Comparison of ENCODE assay signal across 8 mouse cellular contexts in the genomic region with DNA sequence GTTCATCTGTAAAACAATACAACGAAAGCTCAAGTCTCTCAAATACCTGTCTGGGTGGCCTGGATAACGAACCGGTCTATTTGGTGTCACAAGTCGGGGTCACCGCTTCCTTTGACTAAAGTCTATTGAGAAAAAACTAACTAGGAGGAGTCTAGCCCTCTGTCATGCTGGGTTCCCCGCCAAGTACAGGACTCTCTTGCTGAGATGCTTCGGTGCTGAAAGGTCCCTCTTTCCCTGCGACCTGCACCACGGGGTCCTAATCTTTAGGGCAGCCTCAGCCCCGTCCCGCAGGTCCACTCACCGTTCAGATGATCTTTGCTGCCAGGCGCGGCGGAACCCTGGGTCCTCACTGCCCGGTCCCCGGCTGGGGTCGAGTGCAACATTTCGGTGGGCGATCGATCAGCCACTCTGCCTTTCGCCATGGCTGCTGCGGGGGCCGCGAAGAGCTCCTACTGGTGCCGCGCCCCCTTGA. TPM values are rescaled to one million over a fixed set of nuclear protein-coding genes. Genes with fewer than 3 reads are reported as not detected.
DNase-seq lines count a peak whose midpoint lies in the region; ATAC-seq and TF ChIP-seq lines count a peak whose summit lies in the region.

No protein-coding gene starts in this region.

- H3K27ac ChIP-seq in testis, adult 2 months (ENCODE audit: control insufficient read depth, insufficient read depth, low read depth, low read length): peak overlapping the region; percentile 93
- peak overlapping the region; percentile 84 for H3K27ac ChIP-seq in hindbrain, embryonic 13.5 days

- no peaks in the 10 kb centered on the region for H3K27me3 ChIP-seq in testis, adult 2 months (ENCODE audit: control insufficient read depth, insufficient read depth, low read length)
- 0 out of 2 replicates have a peak, but pooled peaks cover 6% of the 10 kb centered on the region for H3K27me3 ChIP-seq in hindbrain, embryonic 13.5 days

- no peaks in the 10 kb centered on the region for H3K9me3 ChIP-seq in hindbrain, embryonic 13.5 days

- peak overlapping the region; percentile 82 for H3K9ac ChIP-seq in hindbrain, embryonic 13.5 days

- no peak for DNase-seq in frontal cortex, postnatal 10 days (ENCODE audit: low spot score in 2 of 2)
- no peak for DNase-seq in testis, postnatal 14 days (ENCODE audit: low spot score)
- DNase-seq in B cell, adult 2 months: no peak
- DNase-seq in cerebellum, adult 11 months: no peak

- H3K4me3 ChIP-seq in testis, adult 2 months (ENCODE audit: control insufficient read depth, low read depth, low read length): peak overlapping the region; percentile 94
- peak overlapping the region; percentile 64 for H3K4me3 ChIP-seq in hindbrain, embryonic 13.5 days

- no peak for TF ChIP-seq CTCF in testis, adult 2 months (IDR thresholded peaks at IDR 0.05; ENCODE audit: control insufficient read depth, insufficient read depth, insufficient replicate concordance, low read depth, low read length)

- H3K36me3 ChIP-seq in testis, adult 2 months (ENCODE audit: control insufficient read depth, insufficient read depth, low read length): peaks cover 2% of the 10 kb centered on the region; the same call in 1 of the 2 replicates
- peaks cover 16% of the 10 kb centered on the region for H3K36me3 ChIP-seq in hindbrain, embryonic 13.5 days

- peak; percentile 36; the same call in 1 of the 2 replicates for ATAC-seq in frontal cortex, adult (ENCODE audit: low TSS enrichment)
- ATAC-seq in hindbrain, embryonic 13.5 days (ENCODE audit: low FRiP score): peak; percentile 70
- ATAC-seq in megakaryocyte, adult 5-6 weeks (ENCODE audit: poor library complexity, severe bottlenecking): peak; percentile 35

- no peak for TF ChIP-seq POLR2A in testis, adult 2 months (IDR thresholded peaks at IDR 0.05; ENCODE audit: control insufficient read depth, low read depth, low read length)

- peak overlapping the region; percentile 64 for H3K4me2 ChIP-seq in hindbrain, embryonic 13.5 days

- WGBS in hindbrain, embryonic 13.5 days: under 1% methylated on average over 27 of the region's 27 CpGs

- no peaks in the 10 kb centered on the region for H3K4me1 ChIP-seq in testis, adult 2 months (ENCODE audit: control insufficient read depth, insufficient read depth, low read length)
- H3K4me1 ChIP-seq in hindbrain, embryonic 13.5 days (replicated peaks): peaks cover 21% of the 10 kb centered on the region

RNA-seq across cellular contexts. Expression of a gene that starts 1.0 kb away (rescaled TPM):
- 43.2 and 54.8 TPM in 2 replicates for polyA plus RNA-seq in testis, adult 2 months (2012; rRNA removed)
- 69.5 and 75.6 TPM in 2 replicates for polyA plus RNA-seq in hindbrain, embryonic 13.5 days (2015; fragmentation: Nextera tagmentation; extraction: Ambion mirVana)
- total RNA-seq in megakaryocyte, adult 5-6 weeks (2015): 34.0 and 38.7 TPM in 2 replicates
- total RNA-seq in megakaryocyte, adult 5-6 weeks (2017): 31.5 and 40.0 TPM in 2 replicates

RNA-seq across cellular contexts. Expression of a gene that starts 25.4 kb away (rescaled TPM):
- 41.1 and 41.3 TPM in 2 replicates for polyA plus RNA-seq in testis, adult 2 months (2012; rRNA removed)
- polyA plus RNA-seq in hindbrain, embryonic 13.5 days (2015; fragmentation: Nextera tagmentation; extraction: Ambion mirVana): 41.6 and 42.5 TPM in 2 replicates
- 152 and 157 TPM in 2 replicates for total RNA-seq in megakaryocyte, adult 5-6 weeks (2015)
- total RNA-seq in megakaryocyte, adult 5-6 weeks (2017): 102 and 128 TPM in 2 replicates

RNA-seq across cellular contexts. Expression of a gene that starts 32.4 kb away (rescaled TPM):
- polyA plus RNA-seq in testis, adult 2 months (2012; rRNA removed): 7.9 and 8.7 TPM in 2 replicates
- polyA plus RNA-seq in hindbrain, embryonic 13.5 days (2015; fragmentation: Nextera tagmentation; extraction: Ambion mirVana): 42.2 and 42.7 TPM in 2 replicates
- total RNA-seq in megakaryocyte, adult 5-6 weeks (2015): 68.2 and 73.0 TPM in 2 replicates
- 152 and 158 TPM in 2 replicates for total RNA-seq in megakaryocyte, adult 5-6 weeks (2017)
